Mouse (Mus musculus) kidney, embryonic 14.5 days (tissue): ENCODE measurements around the gene Slc5a10. TPM values are rescaled to one million over a fixed set of nuclear protein-coding genes. Genes with fewer than 3 reads are reported as not detected.

Source experiments
- ATAC-seq: fragments of 200-750 bp; cut with Nextera tagmentation; 2 replicates; pipeline ENCODE4 v1.8.0; 2017; ENCODE audit warnings: moderate number of reproducible peaks, mild to moderate bottlenecking, moderate TSS enrichment, moderate library complexity; ENCODE audit not compliant: low FRiP score, low TSS enrichment
- H3K27ac ChIP-seq: fragments of 300-500 bp; sonication (generic); 2 replicates; pipeline ENCODE4 v1.5.1; 2014; ENCODE audit warnings: low read depth, mild to moderate bottlenecking, low read length, moderate library complexity, mixed read lengths
- H3K27me3 ChIP-seq: fragments of 300-500 bp; sonication (generic); 2 replicates; pipeline ENCODE4 v1.6.1; 2014; ENCODE audit warnings: mild to moderate bottlenecking, low read length; ENCODE audit not compliant: control insufficient read depth, insufficient read depth
- H3K36me3 ChIP-seq: fragments of 300-500 bp; sonication (generic); 2 replicates; pipeline ENCODE4 v1.6.1; 2014; ENCODE audit warnings: low read length, mixed read lengths; ENCODE audit not compliant: control insufficient read depth, insufficient read depth
- H3K4me1 ChIP-seq: fragments of 300-500 bp; sonication (generic); 2 replicates; pipeline ENCODE4 v1.6.1; 2014; ENCODE audit warnings: low read length, mixed read lengths; ENCODE audit not compliant: control insufficient read depth, insufficient read depth
- H3K4me2 ChIP-seq: fragments of 300-500 bp; sonication (generic); replicated peaks from 2 replicates; pipeline ENCODE4 v1.6.1; 2014; ENCODE audit warnings: low read depth, mild to moderate bottlenecking, low read length
- H3K4me3 ChIP-seq: fragments of 300-500 bp; sonication (generic); 2 replicates; pipeline ENCODE4 v1.5.1; 2014; ENCODE audit warnings: mild to moderate bottlenecking, low read length
- H3K9ac ChIP-seq: fragments of 300-500 bp; sonication (generic); 2 replicates; pipeline ENCODE4 v1.6.1; 2014; ENCODE audit warnings: low read depth, mild to moderate bottlenecking, low read length, moderate library complexity
- H3K9me3 ChIP-seq: fragments of 300-500 bp; sonication (generic); 2 replicates; pipeline ENCODE4 v1.6.1; 2016; ENCODE audit warnings: low read length; ENCODE audit not compliant: control insufficient read depth
- WGBS: fragments of 180-500 bp; shearing (Covaris S2); extraction: QIAGEN DNeasy Blood & Tissue Kit; methylation state at CpG from one replicate; pipeline ENCODE4 v1.1.7; 2014; 5-methylcytosine and 5-hydroxymethylcytosine counted together
- polyA plus RNA-seq: library from polyadenylated mRNA; unstranded; fragments of >200 nt; fragmentation: Nextera tagmentation; extraction: Ambion mirVana; gene quantifications from 2 replicates; pipeline ENCODE4 v1.2.1, GENCODE M21; 2014

Slc5a10 gene
- polyA plus RNA-seq, 1 experiment from 2014 or later, result 0.11 TPM

- Histone ChIP-seq H3K9me3 (no peaks in the 10 kb centered on the region), H3K27ac (no peak overlapping the region), H3K4me1 (no peaks in the 10 kb centered on the region), H3K9ac (no peak overlapping the region), H3K27me3 (no peaks in the 10 kb centered on the region), H3K4me3 (no peak overlapping the region), H3K36me3 (no peaks in the 10 kb centered on the region), H3K4me2 (no peak overlapping the region)
- ATAC-seq, result no peak
- WGBS, result 82% methylated on average over 9 of the region's 9 CpGs
Measured at GRCm38 (mm10) chr11:61650470-61651265, 70.0 kb downstream of the Slc5a10 start.

- Histone ChIP-seq H3K9ac (no peak overlapping the region), H3K4me1 (no peaks in the 10 kb centered on the region), H3K4me3 (no peak overlapping the region), H3K9me3 (no peaks in the 10 kb centered on the region), H3K27ac (no peak overlapping the region), H3K4me2 (no peak overlapping the region), H3K36me3 (no peaks in the 10 kb centered on the region), H3K27me3 (no peaks in the 10 kb centered on the region)
- ATAC-seq, result no peak
- WGBS, result 84% methylated on average over 4 of the region's 4 CpGs
Measured at GRCm38 (mm10) chr11:61649626-61650025, 71.0 kb downstream of the Slc5a10 start.

- WGBS, result 86% methylated on average over 5 of the region's 5 CpGs
- no peak for ATAC-seq
- Histone ChIP-seq H3K4me3 (no peak overlapping the region), H3K36me3 (no peaks in the 10 kb centered on the region), H3K4me1 (no peaks in the 10 kb centered on the region), H3K4me2 (no peak overlapping the region), H3K9me3 (no peaks in the 10 kb centered on the region), H3K9ac (no peak overlapping the region), H3K27ac (no peak overlapping the region), H3K27me3 (no peaks in the 10 kb centered on the region)
Measured at GRCm38 (mm10) chr11:61649163-61649580, 71.5 kb downstream of the Slc5a10 start.

- WGBS, result 57% methylated on average over 7 of the region's 7 CpGs
- Histone ChIP-seq H3K4me3 (no peak overlapping the region), H3K27ac (no peak overlapping the region), H3K36me3 (no peaks in the 10 kb centered on the region), H3K4me1 (no peaks in the 10 kb centered on the region), H3K9me3 (no peaks in the 10 kb centered on the region), H3K27me3 (no peaks in the 10 kb centered on the region), H3K4me2 (no peak overlapping the region), H3K9ac (no peak overlapping the region)
- no peak for ATAC-seq
Measured at GRCm38 (mm10) chr11:61648749-61649115, 71.9 kb downstream of the Slc5a10 start.

- no peak overlapping the region for H3K9ac ChIP-seq
- no peaks in the 10 kb centered on the region for H3K9me3 ChIP-seq
- H3K4me3 ChIP-seq, result no peak overlapping the region
- H3K4me2 ChIP-seq, result no peak overlapping the region
- no peaks in the 10 kb centered on the region for H3K36me3 ChIP-seq
- no peak for ATAC-seq
- no peaks in the 10 kb centered on the region for H3K27me3 ChIP-seq
- no peak overlapping the region for H3K27ac ChIP-seq
- WGBS, result 66% methylated on average over 6 of the region's 6 CpGs
- H3K4me1 ChIP-seq, result no peaks in the 10 kb centered on the region
Measured at GRCm38 (mm10) chr11:61647956-61648748, 72.5 kb downstream of the Slc5a10 start.

GRCm38 (mm10) chr11:61647110-61647910 is 73.3 kb downstream of the Slc5a10 start:
- no peak for ATAC-seq
- H3K27ac ChIP-seq, result no peak overlapping the region
- WGBS, result 72% methylated on average over 10 of the region's 10 CpGs
- H3K4me2 ChIP-seq, result no peak overlapping the region
- H3K9ac ChIP-seq, result no peak overlapping the region
- H3K4me3 ChIP-seq, result no peak overlapping the region
- H3K9me3 ChIP-seq, result no peaks in the 10 kb centered on the region
- no peaks in the 10 kb centered on the region for H3K4me1 ChIP-seq
- H3K27me3 ChIP-seq, result no peaks in the 10 kb centered on the region
- H3K36me3 ChIP-seq, result no peaks in the 10 kb centered on the region

GRCm38 (mm10) chr11:61646499-61647039 is 74.1 kb downstream of the Slc5a10 start:
- Histone ChIP-seq H3K36me3 (no peaks in the 10 kb centered on the region), H3K9me3 (no peaks in the 10 kb centered on the region), H3K4me1 (no peaks in the 10 kb centered on the region), H3K27ac (no peak overlapping the region), H3K9ac (no peak overlapping the region), H3K4me3 (no peak overlapping the region), H3K27me3 (no peaks in the 10 kb centered on the region), H3K4me2 (no peak overlapping the region)
- no peak for ATAC-seq
- 79% methylated on average over 2 of the region's 2 CpGs for WGBS

- no peaks in the 10 kb centered on the region for H3K27me3 ChIP-seq
- H3K4me3 ChIP-seq, result no peak overlapping the region
- H3K9me3 ChIP-seq, result no peaks in the 10 kb centered on the region
- H3K9ac ChIP-seq, result no peak overlapping the region
- no peak for ATAC-seq
- no peak overlapping the region for H3K4me2 ChIP-seq
- WGBS, result 76% methylated on average over 5 of the region's 5 CpGs
- H3K36me3 ChIP-seq, result no peaks in the 10 kb centered on the region
- H3K4me1 ChIP-seq, result no peaks in the 10 kb centered on the region
- H3K27ac ChIP-seq, result no peak overlapping the region
Measured at GRCm38 (mm10) chr11:61645357-61645857, 75.2 kb downstream of the Slc5a10 start.
